Mouse (Mus musculus): ENCODE data around the gene Vmn1r221. TPM values are rescaled to one million over a fixed set of nuclear protein-coding genes. Genes with fewer than 3 reads are reported as not detected.
"Not testable (repeated sequence)": the region's sequence is repeated elsewhere in the genome, so short reads cannot be mapped to it uniquely, and the experiment has no call there.

Vmn1r221 gene
- polyA plus RNA-seq (2016; fragmentation: Nextera tagmentation; extraction: Ambion mirVana): not detected in 2 replicates

- ATAC-seq (ENCODE audit: low FRiP score, low read depth); H3K4me2 ChIP-seq (replicated peaks); H3K4me1 ChIP-seq; H3K27me3 ChIP-seq; H3K9me3 ChIP-seq; H3K9ac ChIP-seq (replicated peaks); H3K36me3 ChIP-seq; H3K27ac ChIP-seq (replicated peaks); H3K4me3 ChIP-seq: not testable (repeated sequence)
- WGBS: 86% methylated on average over 2 of the region's 2 CpGs
Measured at GRCm38 (mm10) chr13:23213827-23214226, at the start of gene Vmn1r221. TSS of gene Vmn1r221 (plus strand) at chr13:23214127.

GRCm38 (mm10) chr13:23166471-23166870 is 47.5 kb upstream of the Vmn1r221 start:
- H3K9ac ChIP-seq (replicated peaks); H3K4me3 ChIP-seq; ATAC-seq (ENCODE audit: low FRiP score, low read depth); H3K9me3 ChIP-seq; H3K4me1 ChIP-seq; H3K27ac ChIP-seq (replicated peaks); H3K36me3 ChIP-seq; H3K27me3 ChIP-seq; H3K4me2 ChIP-seq (replicated peaks): not testable (repeated sequence)
- 85% methylated on average over 4 of the region's 4 CpGs for WGBS

DNA sequence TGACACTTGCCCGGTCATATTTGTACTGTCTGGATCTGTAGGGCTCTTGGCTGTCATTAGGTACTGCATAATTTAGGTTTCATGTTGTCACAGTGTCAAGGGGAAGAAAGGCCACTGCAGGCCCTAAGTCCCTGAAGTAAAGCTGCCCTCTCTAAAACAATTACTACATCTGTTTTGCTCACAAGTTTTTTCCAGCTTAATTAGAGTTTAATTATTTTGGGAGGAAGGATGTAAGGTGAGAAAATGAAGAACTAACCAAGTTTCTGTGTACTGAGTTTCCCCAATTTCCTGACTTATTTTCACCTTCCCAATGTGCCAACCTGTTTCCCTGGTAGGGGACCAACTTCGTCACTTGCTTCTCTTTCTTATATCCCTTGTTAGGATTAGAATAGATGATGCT is 26.1 kb upstream of the Vmn1r221 start, which contains the start of gene Vmn1r220:
Gene Vmn1r220, minus strand, starts transcription at position 101 of the 400 bp plus-strand sequence.
- no peaks in the 10 kb centered on the region for H3K9me3 ChIP-seq
- no peak within 1 kb of the TSS for H3K4me2 ChIP-seq (replicated peaks)
- no peaks in the 10 kb centered on the region for H3K27me3 ChIP-seq
- no peaks in the 10 kb centered on the region for H3K4me1 ChIP-seq
- no peaks in the 10 kb centered on the region for H3K36me3 ChIP-seq
- H3K27ac ChIP-seq (replicated peaks): no peak within 1 kb of the TSS
- 88% methylated on average over 2 of the region's 2 CpGs for WGBS
- H3K4me3 ChIP-seq: no peak within 1 kb of the TSS
- no peak for ATAC-seq (ENCODE audit: low FRiP score, low read depth)
- no peak within 1 kb of the TSS for H3K9ac ChIP-seq (replicated peaks)

DNA sequence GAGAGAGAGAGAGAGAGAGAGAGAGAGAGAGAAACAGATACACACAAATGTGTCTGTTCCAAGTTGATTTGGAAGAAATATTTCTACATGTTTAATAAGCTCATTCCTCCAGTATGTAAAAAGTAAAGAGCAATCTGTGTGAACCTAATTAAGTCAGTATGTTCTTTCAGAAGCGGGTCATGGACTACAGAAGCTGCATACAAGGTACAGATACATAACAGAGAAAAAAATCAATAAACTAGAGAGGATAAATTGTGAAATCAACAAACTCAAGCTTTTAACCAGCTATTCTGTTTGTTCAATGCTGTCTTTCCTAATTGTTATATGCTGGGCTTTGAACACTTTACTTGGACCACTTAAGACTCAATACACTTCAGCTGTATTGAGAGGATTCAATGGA is 10.0 kb upstream of the Vmn1r221 start:
- not testable (repeated sequence) for H3K4me3 ChIP-seq; H3K9ac ChIP-seq (replicated peaks); H3K27ac ChIP-seq (replicated peaks); H3K27me3 ChIP-seq; H3K4me1 ChIP-seq; H3K36me3 ChIP-seq; ATAC-seq (ENCODE audit: low FRiP score, low read depth); H3K9me3 ChIP-seq; H3K4me2 ChIP-seq (replicated peaks)
- 87% methylated on average over 1 of the region's 1 CpGs for WGBS

- H3K9ac ChIP-seq (replicated peaks); H3K9me3 ChIP-seq; H3K4me3 ChIP-seq; H3K4me1 ChIP-seq; ATAC-seq (ENCODE audit: low FRiP score, low read depth); H3K27ac ChIP-seq (replicated peaks); H3K4me2 ChIP-seq (replicated peaks); H3K27me3 ChIP-seq; H3K36me3 ChIP-seq: not testable (repeated sequence)
Measured at GRCm38 (mm10) chr13:23235847-23236246, 21.9 kb downstream of the Vmn1r221 start, which contains the start of gene Vmn1r222. TSS of gene Vmn1r222 (minus strand) at chr13:23235947.

GRCm38 (mm10) chr13:23246834-23247233 is 32.9 kb downstream of the Vmn1r221 start, which contains the start of gene Vmn1r223:
TSS of gene Vmn1r223 (plus strand) at chr13:23247134.
- not testable (repeated sequence) for H3K9ac ChIP-seq (replicated peaks); H3K36me3 ChIP-seq; H3K27ac ChIP-seq (replicated peaks); H3K27me3 ChIP-seq; H3K4me2 ChIP-seq (replicated peaks); H3K9me3 ChIP-seq; H3K4me1 ChIP-seq; ATAC-seq (ENCODE audit: low FRiP score, low read depth); H3K4me3 ChIP-seq
- WGBS: 68% methylated on average over 1 of the region's 1 CpGs

GRCm38 (mm10) chr13:23258546-23259048 is 44.7 kb downstream of the Vmn1r221 start:
- Histone ChIP-seq H3K4me2 (replicated peaks) (no peak overlapping the region), H3K27me3 (no peaks in the 10 kb centered on the region), H3K27ac (replicated peaks) (no peak overlapping the region), H3K4me1 (no peaks in the 10 kb centered on the region), H3K9ac (replicated peaks) (no peak overlapping the region), H3K4me3 (no peak overlapping the region), H3K36me3 (no peaks in the 10 kb centered on the region), H3K9me3 (no peaks in the 10 kb centered on the region)
- no peak for ATAC-seq (ENCODE audit: low FRiP score, low read depth)
- 92% methylated on average over 2 of the region's 2 CpGs for WGBS

- not testable (repeated sequence) for H3K4me1 ChIP-seq; H3K9me3 ChIP-seq; H3K4me3 ChIP-seq; H3K36me3 ChIP-seq; ATAC-seq (ENCODE audit: low FRiP score, low read depth); H3K27me3 ChIP-seq; H3K9ac ChIP-seq (replicated peaks); H3K4me2 ChIP-seq (replicated peaks); H3K27ac ChIP-seq (replicated peaks)
- WGBS: 87% methylated on average over 3 of the region's 3 CpGs
Measured at GRCm38 (mm10) chr13:23268606-23269005, 54.7 kb downstream of the Vmn1r221 start.

DNA sequence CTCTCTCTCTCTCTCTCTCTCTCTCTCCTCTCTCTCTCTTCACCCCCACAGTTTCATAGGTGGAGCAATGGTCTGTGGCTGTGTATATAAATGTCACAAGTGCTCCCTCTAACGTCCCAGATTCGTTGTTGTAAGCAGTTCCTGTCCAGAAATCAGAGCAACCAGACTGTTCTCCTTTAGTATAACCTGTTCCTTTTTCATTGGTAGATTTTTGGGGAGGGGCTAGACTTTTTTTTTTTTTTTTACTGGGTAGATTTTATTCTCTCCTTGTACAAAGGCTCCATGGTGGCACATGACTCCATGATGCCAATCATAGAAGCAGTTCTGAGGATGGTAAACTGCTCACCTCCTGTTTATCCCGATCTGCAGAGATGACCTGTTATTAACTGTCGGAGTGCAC is 55.2 kb downstream of the Vmn1r221 start:
- 39% methylated on average over 4 of the region's 4 CpGs for WGBS
- H3K9ac ChIP-seq (replicated peaks); H3K27ac ChIP-seq (replicated peaks); H3K4me3 ChIP-seq; H3K27me3 ChIP-seq; H3K4me1 ChIP-seq; H3K36me3 ChIP-seq; H3K9me3 ChIP-seq; H3K4me2 ChIP-seq (replicated peaks): not testable (repeated sequence)
- peak; percentile 66; the same call in 1 of the 2 replicates for ATAC-seq (ENCODE audit: low FRiP score, low read depth)

- 0 out of 2 replicates have a peak, but pooled peaks cover 6% of the 10 kb centered on the region for H3K4me1 ChIP-seq
- no peak for ATAC-seq (ENCODE audit: low FRiP score, low read depth)
- no peak overlapping the region for H3K27ac ChIP-seq (replicated peaks)
- H3K4me2 ChIP-seq (replicated peaks): peak overlapping the region; percentile 49
- no peaks in the 10 kb centered on the region for H3K36me3 ChIP-seq
- H3K27me3 ChIP-seq: no peaks in the 10 kb centered on the region
- no peaks in the 10 kb centered on the region for H3K9me3 ChIP-seq
- no peak overlapping the region for H3K9ac ChIP-seq (replicated peaks)
- 30% methylated on average over 11 of the region's 11 CpGs for WGBS
- H3K4me3 ChIP-seq: peak overlapping the region; percentile 38
Measured at GRCm38 (mm10) chr13:23269681-23270080, 55.8 kb downstream of the Vmn1r221 start.

DNA sequence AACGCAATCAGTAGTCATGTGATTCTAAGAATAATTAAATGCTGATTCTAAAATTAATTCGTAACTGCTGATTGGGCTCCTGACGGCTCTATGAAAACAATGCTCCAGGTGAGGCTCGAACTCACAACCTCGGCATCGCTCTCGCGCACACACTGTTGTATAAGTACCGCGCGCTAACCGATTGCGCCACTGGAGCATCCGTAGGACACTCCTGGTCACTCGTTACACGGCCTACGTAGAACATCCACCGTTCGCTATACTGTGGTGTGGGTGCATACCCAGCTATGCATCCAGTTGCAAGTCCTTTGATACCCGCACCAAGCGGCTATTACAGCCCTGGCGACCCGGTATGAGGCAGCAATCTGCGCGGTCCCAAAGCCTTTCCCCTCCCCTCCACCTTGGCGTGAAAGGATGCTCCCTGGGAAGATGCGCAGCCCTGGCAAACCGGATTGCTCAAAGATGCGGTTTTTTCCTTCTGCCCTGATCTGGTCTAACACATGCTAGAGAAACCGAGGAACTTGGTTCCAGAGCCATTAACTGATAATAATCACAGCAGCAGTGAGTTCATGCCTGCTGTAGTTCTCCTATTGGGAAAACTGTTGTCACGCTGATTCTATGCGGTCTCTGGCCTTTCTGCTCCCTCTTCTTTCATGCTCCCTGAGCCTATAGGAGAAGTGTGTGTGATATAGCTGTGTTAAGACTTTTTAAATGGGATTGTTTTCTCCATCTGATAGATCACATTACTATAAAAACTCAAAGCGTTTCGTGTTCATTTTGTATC is 56.6 kb downstream of the Vmn1r221 start:
- Histone ChIP-seq H3K9me3 (no peaks in the 10 kb centered on the region), H3K27me3 (no peaks in the 10 kb centered on the region), H3K36me3 (no peaks in the 10 kb centered on the region), H3K4me1 (0 out of 2 replicates have a peak, but pooled peaks cover 6% of the 10 kb centered on the region), H3K9ac (replicated peaks) (no peak overlapping the region; the same call in 1 of the 2 replicates), H3K4me2 (replicated peaks) (peak overlapping the region; percentile 49), H3K4me3 (peak overlapping the region; percentile 38), H3K27ac (replicated peaks) (no peak overlapping the region)
- peak; percentile 90 for ATAC-seq (ENCODE audit: low FRiP score, low read depth)
- 3% methylated on average over 34 of the region's 34 CpGs for WGBS
